Mouse (Mus musculus) spleen, adult 2 months (tissue): ENCODE measurements around the gene Nlrp6. TPM values are rescaled to one million over a fixed set of nuclear protein-coding genes. Genes with fewer than 3 reads are reported as not detected.
A peak's percentile ranks its signal among the peaks of the same experiment; 100 is the strongest.

ENCODE experiments used
- DNase-seq, 2 experiments: peaks; one replicate each; pipeline versions ENCODE4 v3.0.0 to v3.0.0-alpha.2; 2012 to 2021; ENCODE audit warnings: low spot score in 2 of 2, low read depth in 1 of 2
- H3K27ac ChIP-seq: fragments of 200-500 bp; 2 replicates; pipeline ENCODE4 v1.5.1; 2012; ENCODE audit warnings: low read length, inconsistent platforms; ENCODE audit not compliant: insufficient read depth
- H3K27me3 ChIP-seq: fragments of 200-500 bp; 2 replicates; pipeline ENCODE4 v1.6.1; 2012; ENCODE audit warnings: mild to moderate bottlenecking, moderate library complexity, low read length, inconsistent platforms; ENCODE audit not compliant: control insufficient read depth, insufficient read depth
- H3K36me3 ChIP-seq: fragments of 200-500 bp; 2 replicates; pipeline ENCODE4 v1.6.1; 2012; ENCODE audit warnings: mild to moderate bottlenecking, low read length, inconsistent platforms; ENCODE audit not compliant: control insufficient read depth, insufficient read depth
- H3K4me1 ChIP-seq: fragments of 200-500 bp; 2 replicates; pipeline ENCODE4 v1.6.1; 2011; ENCODE audit warnings: inconsistent platforms; ENCODE audit not compliant: control insufficient read depth, insufficient read depth, insufficient read length
- H3K4me3 ChIP-seq: fragments of 200-500 bp; 2 replicates; pipeline ENCODE4 v1.5.1; 2011; ENCODE audit warnings: mild to moderate bottlenecking, inconsistent platforms; ENCODE audit not compliant: insufficient read depth, insufficient read length; ENCODE audit errors: extremely low read depth
- CTCF ChIP-seq: fragments of 200-500 bp; IDR thresholded peaks from 2 replicates; pipeline ENCODE4 v1.5.1; 2011; ENCODE audit warnings: mild to moderate bottlenecking, inconsistent platforms; ENCODE audit not compliant: insufficient read depth, insufficient read length, insufficient replicate concordance; ENCODE audit errors: extremely low read depth
- POLR2A ChIP-seq: fragments of 200-500 bp; IDR thresholded peaks from 2 replicates; pipeline ENCODE4 v1.6.1; 2011; ENCODE audit warnings: low read depth, low read length, inconsistent platforms
- WGBS: fragments of 180-500 bp; shearing (Covaris S2); methylation state at CpG from one replicate; pipeline ENCODE4 v1.1.7; 2018; 5-methylcytosine and 5-hydroxymethylcytosine counted together
- polyA plus RNA-seq: library from polyadenylated mRNA; depleted of rRNA; stranded (reverse); fragments of >200 nt; gene quantifications from 2 replicates; pipeline ENCODE4 v1.2.3, GENCODE M21; 2012

Nlrp6 gene
- polyA plus RNA-seq, 1 experiment = 0.12 TPM

DNA sequence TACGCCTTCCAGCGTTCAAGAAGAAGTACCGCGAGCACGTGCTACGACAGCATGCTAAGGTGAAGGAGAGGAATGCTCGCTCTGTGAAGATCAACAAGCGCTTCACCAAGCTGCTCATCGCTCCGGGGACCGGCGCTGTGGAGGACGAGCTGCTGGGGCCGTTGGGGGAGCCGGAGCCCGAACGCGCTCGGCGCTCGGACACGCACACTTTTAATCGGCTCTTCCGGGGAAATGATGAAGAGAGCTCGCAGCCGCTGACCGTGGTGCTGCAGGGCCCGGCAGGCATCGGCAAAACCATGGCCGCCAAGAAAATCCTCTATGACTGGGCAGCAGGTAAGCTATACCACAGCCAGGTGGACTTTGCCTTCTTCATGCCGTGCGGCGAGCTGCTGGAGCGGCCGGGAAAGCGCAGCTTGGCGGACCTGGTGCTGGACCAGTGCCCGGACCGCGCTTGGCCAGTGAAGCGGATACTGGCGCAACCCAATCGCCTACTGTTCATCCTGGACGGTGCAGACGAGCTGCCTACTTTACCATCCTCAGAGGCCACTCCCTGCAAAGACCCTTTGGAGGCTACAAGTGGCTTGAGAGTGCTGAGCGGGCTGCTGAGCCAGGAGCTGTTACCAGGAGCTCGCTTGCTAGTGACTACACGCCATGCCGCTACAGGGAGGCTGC is 1.8 kb downstream of the Nlrp6 start:
- H3K4me3 ChIP-seq = peak overlapping the region; percentile 18; the same call in 1 of the 2 replicates
- no peaks in the 10 kb centered on the region for H3K36me3 ChIP-seq
- 1% methylated on average over 49 of the region's 49 CpGs for WGBS
- peaks cover 13% of the 10 kb centered on the region for H3K27me3 ChIP-seq
- no peak for TF ChIP-seq CTCF
- no peak for TF ChIP-seq POLR2A
- no peak overlapping the region for H3K27ac ChIP-seq
- no peak for DNase-seq
- H3K4me1 ChIP-seq = peaks cover 4% of the 10 kb centered on the region; the same call in 1 of the 2 replicates

DNA sequence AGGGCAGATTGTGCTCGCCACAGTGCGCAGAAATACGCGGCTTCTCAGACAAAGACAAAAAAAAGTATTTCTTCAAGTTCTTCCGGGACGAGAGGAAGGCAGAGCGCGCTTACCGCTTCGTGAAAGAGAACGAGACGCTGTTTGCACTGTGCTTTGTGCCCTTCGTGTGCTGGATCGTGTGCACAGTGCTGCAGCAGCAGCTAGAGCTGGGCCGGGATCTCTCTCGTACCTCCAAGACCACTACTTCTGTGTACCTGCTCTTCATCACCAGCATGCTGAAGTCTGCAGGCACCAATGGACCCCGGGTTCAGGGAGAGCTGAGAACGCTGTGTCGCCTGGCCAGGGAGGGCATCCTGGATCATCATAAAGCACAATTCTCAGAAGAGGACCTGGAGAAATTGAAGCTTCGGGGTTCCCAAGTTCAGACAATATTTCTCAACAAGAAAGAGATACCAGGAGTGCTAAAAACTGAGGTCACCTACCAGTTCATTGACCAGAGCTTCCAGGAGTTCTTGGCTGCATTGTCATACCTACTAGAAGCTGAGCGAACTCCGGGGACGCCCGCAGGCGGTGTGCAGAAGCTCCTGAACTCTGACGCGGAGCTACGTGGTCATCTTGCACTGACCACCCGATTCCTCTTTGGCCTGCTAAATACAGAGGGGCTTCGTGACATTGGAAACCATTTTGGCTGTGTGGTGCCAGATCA is 2.5 kb downstream of the Nlrp6 start:
- Histone ChIP-seq H3K27me3 (peaks cover 13% of the 10 kb centered on the region), H3K4me3 (peak overlapping the region; percentile 1; the same call in 1 of the 2 replicates), H3K36me3 (no peaks in the 10 kb centered on the region), H3K27ac (no peak overlapping the region), H3K4me1 (peaks cover 4% of the 10 kb centered on the region; the same call in 1 of the 2 replicates)
- WGBS = 24% methylated on average over 30 of the region's 30 CpGs
- no peak for DNase-seq
- no peak for TF ChIP-seq CTCF
- TF ChIP-seq POLR2A = no peak

DNA sequence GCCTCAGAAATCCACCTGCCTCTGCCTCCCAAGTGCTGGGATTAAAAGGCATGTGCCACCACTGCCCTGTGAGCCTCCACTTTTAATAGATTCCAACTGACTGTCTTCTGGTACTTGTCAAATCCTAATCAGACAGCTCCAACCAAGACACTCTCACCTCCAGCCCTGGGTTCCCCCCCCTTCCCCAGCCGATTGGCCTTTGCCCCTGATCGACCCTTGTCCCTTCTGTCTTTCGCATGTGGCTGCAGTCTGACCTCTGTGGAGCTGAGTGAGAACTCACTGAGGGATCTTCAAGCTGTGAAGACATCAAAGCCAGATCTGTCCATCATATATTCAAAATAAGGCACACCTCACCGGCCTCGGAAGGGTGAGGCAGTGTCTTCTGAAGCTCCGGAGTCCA is 6.5 kb downstream of the Nlrp6 start:
- Histone ChIP-seq H3K4me1 (peaks cover 4% of the 10 kb centered on the region; the same call in 1 of the 2 replicates), H3K36me3 (no peaks in the 10 kb centered on the region), H3K27me3 (peaks cover 10% of the 10 kb centered on the region), H3K27ac (no peak overlapping the region), H3K4me3 (no peak overlapping the region)
- no peak for TF ChIP-seq POLR2A
- WGBS = 93% methylated on average over 6 of the region's 6 CpGs
- DNase-seq = no peak

- WGBS = 66% methylated on average over 3 of the region's 3 CpGs
- Histone ChIP-seq H3K4me3 (no peak overlapping the region), H3K36me3 (no peaks in the 10 kb centered on the region), H3K27me3 (no peaks in the 10 kb centered on the region), H3K27ac (no peak overlapping the region), H3K4me1 (peaks cover 8% of the 10 kb centered on the region; the same call in 1 of the 2 replicates)
- TF ChIP-seq CTCF (no peak), POLR2A (no peak)
- no peak for DNase-seq
These were observed 17.7 kb downstream of the Nlrp6 start for GRCm38 (mm10) chr7:140938436-140938835.

GRCm38 (mm10) chr7:140938896-140939295 is 18.2 kb downstream of the Nlrp6 start:
- Histone ChIP-seq H3K36me3 (no peaks in the 10 kb centered on the region), H3K27me3 (no peaks in the 10 kb centered on the region), H3K4me1 (peaks cover 8% of the 10 kb centered on the region; the same call in 1 of the 2 replicates), H3K4me3 (no peak overlapping the region), H3K27ac (no peak overlapping the region)
- no peak for DNase-seq
- TF ChIP-seq POLR2A (no peak), CTCF (no peak)
- WGBS = 79% methylated on average over 2 of the region's 2 CpGs

- Histone ChIP-seq H3K4me3 (no peak overlapping the region), H3K4me1 (peaks cover 8% of the 10 kb centered on the region; the same call in 1 of the 2 replicates), H3K36me3 (no peaks in the 10 kb centered on the region), H3K27me3 (no peaks in the 10 kb centered on the region), H3K27ac (no peak overlapping the region)
- no peak for TF ChIP-seq CTCF
- no peak for TF ChIP-seq POLR2A
- DNase-seq = no peak
- WGBS = 90% methylated on average over 8 of the region's 8 CpGs
These were observed 19.0 kb downstream of the Nlrp6 start for GRCm38 (mm10) chr7:140939669-140940171.
